Mouse (Mus musculus): ENCODE measurements around the gene Nfkbil1. TPM values are rescaled to one million over a fixed set of nuclear protein-coding genes. Genes with fewer than 3 reads are reported as not detected.

Nfkbil1 gene
- polyA plus RNA-seq, 1 experiment from 2014 or later = 13.2 TPM

DNA sequence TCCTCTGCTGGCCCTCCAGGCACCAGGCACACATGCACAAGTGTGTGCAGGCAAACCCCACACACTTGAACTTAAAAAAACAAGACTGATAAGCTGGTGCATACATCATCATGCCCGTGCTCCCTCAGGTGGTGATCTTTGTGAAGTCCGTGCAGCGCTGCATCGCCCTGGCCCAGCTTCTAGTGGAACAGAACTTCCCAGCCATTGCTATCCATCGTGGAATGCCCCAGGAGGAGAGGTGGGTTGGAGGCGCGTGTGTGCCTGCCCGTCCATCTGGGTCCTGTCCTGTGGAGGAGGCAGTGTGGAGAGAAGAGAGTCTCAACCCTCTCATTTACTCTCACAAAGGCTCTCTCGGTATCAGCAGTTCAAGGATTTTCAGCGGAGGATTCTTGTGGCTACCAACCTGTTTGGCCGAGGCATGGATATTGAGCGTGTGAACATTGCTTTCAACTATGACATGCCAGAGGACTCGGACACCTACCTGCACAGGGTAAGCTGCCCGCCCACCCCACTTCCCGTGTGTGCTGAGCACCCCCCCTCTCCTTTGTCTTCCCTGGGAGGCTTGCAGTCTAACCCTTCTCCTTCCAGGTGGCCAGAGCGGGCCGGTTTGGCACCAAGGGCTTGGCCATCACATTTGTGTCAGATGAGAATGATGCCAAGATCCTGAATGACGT is 17.2 kb upstream of the Nfkbil1 start:
- Histone ChIP-seq H3K4me1 (no peaks in the 10 kb centered on the region), H3K27ac (no peak overlapping the region), H3K4me2 (no peak overlapping the region), H3K9ac (no peak overlapping the region), H3K27me3 (no peaks in the 10 kb centered on the region), H3K9me3 (no peaks in the 10 kb centered on the region), H3K36me3 (peaks cover 60% of the 10 kb centered on the region), H3K4me3 (no peak overlapping the region)
- WGBS = 70% methylated on average over 18 of the region's 18 CpGs
- no peak for ATAC-seq (ENCODE audit: borderline replicate concordance, extremely low read depth, low FRiP score, low TSS enrichment)

GRCm38 (mm10) chr17:35251981-35252380 is 16.4 kb upstream of the Nfkbil1 start:
- H3K27ac ChIP-seq = no peak overlapping the region
- H3K27me3 ChIP-seq = no peaks in the 10 kb centered on the region
- H3K9me3 ChIP-seq = no peaks in the 10 kb centered on the region
- no peak overlapping the region for H3K4me2 ChIP-seq
- H3K4me3 ChIP-seq = no peak overlapping the region
- H3K36me3 ChIP-seq = peaks cover 68% of the 10 kb centered on the region
- no peak overlapping the region for H3K9ac ChIP-seq
- no peaks in the 10 kb centered on the region for H3K4me1 ChIP-seq
- ATAC-seq (ENCODE audit: borderline replicate concordance, extremely low read depth, low FRiP score, low TSS enrichment) = no peak
- 78% methylated on average over 5 of the region's 5 CpGs for WGBS

DNA sequence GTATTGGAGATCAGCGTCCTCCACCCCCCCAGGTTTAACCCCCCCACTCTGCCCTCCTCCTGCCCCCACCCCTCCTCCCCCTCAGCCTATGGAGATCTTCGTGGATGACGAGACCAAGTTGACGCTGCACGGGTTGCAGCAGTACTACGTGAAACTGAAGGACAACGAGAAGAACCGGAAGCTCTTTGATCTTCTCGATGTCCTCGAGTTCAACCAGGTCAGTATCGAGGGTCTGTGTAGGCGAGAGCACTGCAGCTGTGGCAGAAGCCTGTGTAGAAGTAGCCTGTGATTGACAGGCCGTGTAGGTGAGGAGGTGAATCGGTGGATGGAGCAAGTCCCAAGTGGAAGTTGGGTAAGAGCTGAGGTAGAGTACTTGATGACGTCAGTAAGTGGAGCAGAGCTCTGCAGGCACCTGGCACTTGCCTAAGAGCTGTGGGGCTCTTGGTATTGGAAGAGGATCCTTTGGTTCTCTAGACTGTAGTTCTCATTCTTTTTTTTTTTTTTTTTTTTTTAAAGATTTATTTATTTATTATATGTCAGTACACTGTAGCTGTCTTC is 15.6 kb upstream of the Nfkbil1 start:
- no peaks in the 10 kb centered on the region for H3K27me3 ChIP-seq
- ATAC-seq (ENCODE audit: borderline replicate concordance, extremely low read depth, low FRiP score, low TSS enrichment) = 0 out of 2 replicates have a peak, but pooled peaks have one; percentile 10
- no peak overlapping the region for H3K4me3 ChIP-seq
- no peaks in the 10 kb centered on the region for H3K9me3 ChIP-seq
- H3K9ac ChIP-seq = no peak overlapping the region
- H3K4me2 ChIP-seq = no peak overlapping the region
- peaks cover 75% of the 10 kb centered on the region for H3K36me3 ChIP-seq
- H3K4me1 ChIP-seq = 0 out of 2 replicates have a peak, but pooled peaks cover 7% of the 10 kb centered on the region
- H3K27ac ChIP-seq = no peak overlapping the region
- 47% methylated on average over 15 of the region's 15 CpGs for WGBS

DNA sequence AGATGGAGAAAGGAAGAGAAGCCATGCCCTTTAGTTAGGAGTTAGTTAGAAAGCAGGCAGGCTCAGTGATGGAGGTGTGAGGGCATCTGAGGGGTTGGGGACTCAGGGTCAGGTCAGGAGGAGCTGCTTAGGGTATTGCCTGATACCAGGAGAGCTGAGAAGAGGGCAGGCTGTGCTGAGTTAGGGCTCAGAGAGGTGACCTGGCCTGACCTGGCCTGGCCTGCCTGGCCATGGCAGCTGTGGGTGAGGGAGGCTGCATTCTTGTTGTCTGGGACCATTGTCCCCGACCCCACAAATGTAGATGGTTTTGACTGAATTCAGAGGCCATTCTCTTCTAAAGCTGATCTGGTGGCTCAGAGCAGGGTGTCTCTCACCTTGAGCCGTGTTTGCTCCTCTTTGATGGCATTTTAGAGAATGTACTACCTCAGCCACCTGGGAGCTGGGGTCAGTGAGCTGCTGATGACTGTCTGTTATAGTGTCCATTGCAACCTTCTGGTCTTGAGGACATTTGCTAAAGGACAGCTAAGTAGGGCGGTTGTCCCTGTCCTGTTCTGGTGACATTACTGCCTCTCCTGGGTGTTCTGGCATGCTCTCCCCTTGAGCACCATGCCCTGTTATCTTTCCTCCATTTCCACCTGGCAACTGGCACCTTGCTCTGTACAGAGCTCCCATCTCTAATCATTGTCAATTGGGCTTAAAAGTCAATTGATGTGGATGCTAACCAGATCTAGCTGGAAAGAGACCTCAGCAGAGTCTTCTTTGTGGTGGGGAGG is 14.9 kb upstream of the Nfkbil1 start:
- Histone ChIP-seq H3K4me1 (peaks cover 13% of the 10 kb centered on the region), H3K4me2 (no peak overlapping the region), H3K4me3 (no peak overlapping the region), H3K9me3 (no peaks in the 10 kb centered on the region), H3K27ac (no peak overlapping the region), H3K27me3 (no peaks in the 10 kb centered on the region), H3K9ac (no peak overlapping the region), H3K36me3 (peaks cover 82% of the 10 kb centered on the region)
- WGBS = 84% methylated on average over 3 of the region's 3 CpGs
- no peak for ATAC-seq (ENCODE audit: borderline replicate concordance, extremely low read depth, low FRiP score, low TSS enrichment)

DNA sequence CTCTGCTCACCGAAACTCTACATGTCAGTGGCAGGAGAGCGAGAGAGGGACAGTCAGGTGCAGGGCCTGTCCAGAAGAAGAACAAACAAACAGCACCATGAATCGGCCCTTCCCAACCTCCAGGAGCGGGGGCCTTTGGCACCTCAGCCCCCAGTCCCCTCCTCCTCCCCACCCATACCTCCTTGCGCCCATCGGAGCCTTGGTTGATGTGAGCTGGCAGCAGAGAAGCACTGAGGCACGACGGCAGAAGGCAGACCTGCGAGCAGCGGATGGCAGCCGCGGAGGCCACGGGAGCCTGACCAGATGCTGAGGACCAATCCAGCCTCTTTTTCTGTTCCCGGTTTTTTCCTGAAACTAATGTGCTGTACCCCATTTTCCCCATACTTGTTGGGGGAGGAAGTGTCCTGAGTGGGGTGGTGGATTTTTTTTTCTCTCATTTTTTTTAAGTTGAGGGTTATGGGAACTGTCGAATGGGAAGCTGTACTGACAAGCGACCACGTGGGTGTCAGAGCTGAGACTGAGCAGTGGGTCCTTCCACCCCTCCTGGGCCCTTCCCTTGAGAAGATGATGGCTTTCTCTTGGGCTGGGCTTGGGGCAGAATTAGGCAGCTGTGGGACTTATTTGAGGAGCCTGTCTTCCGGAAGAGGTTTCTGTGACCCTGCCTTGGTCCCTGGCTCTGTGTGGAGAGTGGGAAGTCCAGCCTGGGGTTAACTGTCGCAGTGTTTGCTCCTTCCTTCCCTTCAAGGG is 14.0 kb upstream of the Nfkbil1 start:
- H3K27me3 ChIP-seq = no peaks in the 10 kb centered on the region
- H3K9ac ChIP-seq = no peak overlapping the region
- no peak overlapping the region for H3K4me3 ChIP-seq
- peaks cover 21% of the 10 kb centered on the region for H3K4me1 ChIP-seq
- H3K9me3 ChIP-seq = no peaks in the 10 kb centered on the region
- peaks cover 91% of the 10 kb centered on the region for H3K36me3 ChIP-seq
- ATAC-seq (ENCODE audit: borderline replicate concordance, extremely low read depth, low FRiP score, low TSS enrichment) = no peak
- 87% methylated on average over 19 of the region's 19 CpGs for WGBS
- H3K4me2 ChIP-seq = no peak overlapping the region
- no peak overlapping the region for H3K27ac ChIP-seq

- no peak overlapping the region for H3K27ac ChIP-seq
- no peak overlapping the region for H3K4me2 ChIP-seq
- WGBS = 79% methylated on average over 14 of the region's 14 CpGs
- no peak for ATAC-seq (ENCODE audit: borderline replicate concordance, extremely low read depth, low FRiP score, low TSS enrichment)
- no peaks in the 10 kb centered on the region for H3K27me3 ChIP-seq
- no peak overlapping the region for H3K9ac ChIP-seq
- no peak overlapping the region for H3K4me3 ChIP-seq
- H3K36me3 ChIP-seq = peaks cover 97% of the 10 kb centered on the region
- H3K4me1 ChIP-seq = peaks cover 27% of the 10 kb centered on the region
- no peaks in the 10 kb centered on the region for H3K9me3 ChIP-seq
These were observed 13.4 kb upstream of the Nfkbil1 start for GRCm38 (mm10) chr17:35248986-35249385.

- no peak for ATAC-seq (ENCODE audit: borderline replicate concordance, extremely low read depth, low FRiP score, low TSS enrichment)
- Histone ChIP-seq H3K4me3 (no peak overlapping the region), H3K9ac (no peak overlapping the region), H3K36me3 (peaks cover 89% of the 10 kb centered on the region), H3K4me2 (no peak overlapping the region), H3K9me3 (no peaks in the 10 kb centered on the region), H3K27me3 (no peaks in the 10 kb centered on the region), H3K4me1 (peaks cover 37% of the 10 kb centered on the region), H3K27ac (no peak overlapping the region)
- WGBS = 73% methylated on average over 7 of the region's 7 CpGs
These were observed 11.6 kb upstream of the Nfkbil1 start for GRCm38 (mm10) chr17:35247144-35247543.

GRCm38 (mm10) chr17:35245731-35246623 is 10.4 kb upstream of the Nfkbil1 start:
- Histone ChIP-seq H3K27ac (no peak overlapping the region), H3K9ac (no peak overlapping the region), H3K4me3 (no peak overlapping the region), H3K9me3 (no peaks in the 10 kb centered on the region), H3K4me2 (peak overlapping the region; percentile 80; the same call in 1 of the 2 replicates), H3K4me1 (peaks cover 38% of the 10 kb centered on the region), H3K36me3 (peaks cover 79% of the 10 kb centered on the region), H3K27me3 (no peaks in the 10 kb centered on the region)
- 73% methylated on average over 15 of the region's 15 CpGs for WGBS
- no peak for ATAC-seq (ENCODE audit: borderline replicate concordance, extremely low read depth, low FRiP score, low TSS enrichment)

GRCm38 (mm10) chr17:35244999-35245398 is 9.4 kb upstream of the Nfkbil1 start:
- Histone ChIP-seq H3K9me3 (no peaks in the 10 kb centered on the region), H3K9ac (0 out of 2 replicates have a peak overlapping the region, but pooled peaks have one; percentile 11), H3K36me3 (peaks cover 69% of the 10 kb centered on the region), H3K27ac (no peak overlapping the region), H3K4me2 (peak overlapping the region; percentile 80; the same call in 1 of the 2 replicates), H3K4me3 (no peak overlapping the region), H3K27me3 (no peaks in the 10 kb centered on the region), H3K4me1 (peaks cover 47% of the 10 kb centered on the region)
- 53% methylated on average over 2 of the region's 2 CpGs for WGBS
- no peak for ATAC-seq (ENCODE audit: borderline replicate concordance, extremely low read depth, low FRiP score, low TSS enrichment)

DNA sequence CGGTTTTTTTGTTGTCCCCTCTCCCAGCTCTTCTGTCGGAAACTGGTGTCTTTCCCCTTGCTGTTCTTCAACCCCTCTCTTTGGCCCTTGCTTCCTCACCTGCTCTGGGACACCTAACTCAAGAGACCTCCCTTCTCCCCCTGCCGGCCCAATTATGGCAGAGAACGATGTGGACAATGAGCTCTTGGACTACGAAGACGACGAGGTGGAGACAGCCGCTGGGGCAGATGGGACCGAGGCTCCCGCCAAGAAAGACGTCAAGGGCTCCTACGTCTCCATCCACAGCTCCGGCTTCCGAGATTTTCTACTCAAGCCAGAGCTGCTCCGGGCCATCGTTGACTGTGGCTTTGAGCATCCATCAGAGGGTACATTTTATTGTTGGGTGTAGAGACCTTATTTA is 7.5 kb upstream of the Nfkbil1 start:
- ATAC-seq (ENCODE audit: borderline replicate concordance, extremely low read depth, low FRiP score, low TSS enrichment) = no peak

More for the DNA sequence above, 7.5 kb upstream of the Nfkbil1 start:
- Histone ChIP-seq H3K27ac (peak overlapping the region; percentile 98), H3K9me3 (no peaks in the 10 kb centered on the region), H3K27me3 (no peaks in the 10 kb centered on the region), H3K36me3 (peaks cover 50% of the 10 kb centered on the region), H3K9ac (peak overlapping the region; percentile 94), H3K4me2 (peak overlapping the region; percentile 80), H3K4me1 (peaks cover 47% of the 10 kb centered on the region), H3K4me3 (peak overlapping the region; percentile 81)
- 5% methylated on average over 16 of the region's 16 CpGs for WGBS

Measured in lung, embryonic 15.5 days (tissue).